Mouse (Mus musculus) hindbrain, embryonic 10.5 days (tissue): ENCODE results near the gene Rbm3. TPM values are rescaled to one million over a fixed set of nuclear protein-coding genes. Genes with fewer than 3 reads are reported as not detected.

Source experiments
- polyA plus RNA-seq: library from polyadenylated mRNA; unstranded; fragments of >200 nt; fragmentation: Nextera tagmentation; extraction: Ambion mirVana; gene quantifications from 2 replicates; pipeline ENCODE4 v1.2.1, GENCODE M21; 2016

Rbm3 gene
- polyA plus RNA-seq, 1 experiment from 2014 or later = 425 TPM

Other genes with a start within 250 kb of the Rbm3 start
- gene Pqbp1, start 246.6 kb downstream of the Rbm3 start, polyA plus RNA-seq = 131 and 160 TPM in 2 replicates
- gene Timm17b, start 246.5 kb downstream of the Rbm3 start, polyA plus RNA-seq = 206 and 214 TPM in 2 replicates
- gene Gm10491, start 238.0 kb downstream of the Rbm3 start, polyA plus RNA-seq = not detected in 2 replicates
- not detected in 2 replicates for gene Gm10490, start 236.3 kb downstream of the Rbm3 start, polyA plus RNA-seq
- 7.8 and 39.8 TPM in 2 replicates for gene Pcsk1n, start 226.1 kb downstream of the Rbm3 start, polyA plus RNA-seq
- gene Eras, start 217.3 kb downstream of the Rbm3 start, polyA plus RNA-seq = not detected in 2 replicates
- gene Hdac6, start 198.0 kb downstream of the Rbm3 start, polyA plus RNA-seq = 58.5 and 61.5 TPM in 2 replicates
- 5.3 and 7.4 TPM in 2 replicates for gene Gata1, start 167.8 kb downstream of the Rbm3 start, polyA plus RNA-seq
- not detected in 2 replicates for gene Glod5, start 127.4 kb downstream of the Rbm3 start, polyA plus RNA-seq
- gene Suv39h1, start 71.1 kb downstream of the Rbm3 start, polyA plus RNA-seq = 74.9 and 90.9 TPM in 2 replicates
- 0.15 and 0.24 TPM in 2 replicates for gene Was, start 55.4 kb downstream of the Rbm3 start, polyA plus RNA-seq
- 25.8 and 26.7 TPM in 2 replicates for gene Wdr13, start 13.0 kb downstream of the Rbm3 start, polyA plus RNA-seq
- 10.0 and 12.1 TPM in 2 replicates for gene Tbc1d25, start 30.3 kb upstream of the Rbm3 start, polyA plus RNA-seq
- 37.4 and 40.3 TPM in 2 replicates for gene Ebp, start 47.6 kb upstream of the Rbm3 start, polyA plus RNA-seq
- gene Porcn, start 60.6 kb upstream of the Rbm3 start, polyA plus RNA-seq = 15.1 and 22.6 TPM in 2 replicates
- gene Ftsj1, start 106.5 kb upstream of the Rbm3 start, polyA plus RNA-seq = 45.7 and 48.9 TPM in 2 replicates
- 4.7 and 6.1 TPM in 2 replicates for gene Slc38a5, start 125.3 kb upstream of the Rbm3 start, polyA plus RNA-seq
- gene Ssxb10, start 181.5 kb upstream of the Rbm3 start, polyA plus RNA-seq = not detected in 2 replicates
- gene Ssxb9, start 221.1 kb upstream of the Rbm3 start, polyA plus RNA-seq = not detected in 2 replicates